Mouse (Mus musculus) hindbrain, embryonic 10.5 days (tissue): Measurements from ENCODE around the gene Smim24. TPM values are rescaled to one million over a fixed set of nuclear protein-coding genes. Genes with fewer than 3 reads are reported as not detected.

Experiments used
- DNase-seq: peaks from one replicate; pipeline ENCODE4 v3.0.0-alpha.2; 2017; ENCODE audit warnings: low spot score
- H3K27ac ChIP-seq: fragments of 300-500 bp; sonication (generic); 2 replicates; pipeline ENCODE4 v1.5.1; 2016; ENCODE audit warnings: mild to moderate bottlenecking, moderate library complexity
- H3K27me3 ChIP-seq: fragments of 300-500 bp; sonication (generic); 2 replicates; pipeline ENCODE4 v1.6.1; 2016; ENCODE audit warnings: mild to moderate bottlenecking; ENCODE audit not compliant: poor library complexity, insufficient read depth, severe bottlenecking
- H3K36me3 ChIP-seq: fragments of 300-500 bp; sonication (generic); 2 replicates; pipeline ENCODE4 v1.6.1; 2016; ENCODE audit warnings: mild to moderate bottlenecking, moderate library complexity
- H3K4me1 ChIP-seq: fragments of 300-500 bp; sonication (generic); replicated peaks from 2 replicates; pipeline ENCODE4 v1.6.1; 2016; ENCODE audit warnings: mild to moderate bottlenecking
- H3K4me3 ChIP-seq: fragments of 300-500 bp; sonication (generic); 2 replicates; pipeline ENCODE4 v1.5.1; 2016; ENCODE audit warnings: mild to moderate bottlenecking, moderate library complexity
- H3K9me3 ChIP-seq: fragments of 300-500 bp; sonication (generic); 2 replicates; pipeline ENCODE4 v1.6.1; 2016; ENCODE audit warnings: mild to moderate bottlenecking, moderate library complexity
- WGBS: fragments of 180-500 bp; shearing (Covaris S2); methylation state at CpG from one replicate; pipeline ENCODE4 v1.1.7; 2016; 5-methylcytosine and 5-hydroxymethylcytosine counted together
- polyA plus RNA-seq: library from polyadenylated mRNA; unstranded; fragments of >200 nt; fragmentation: Nextera tagmentation; extraction: Ambion mirVana; gene quantifications from 2 replicates; pipeline ENCODE4 v1.2.1, GENCODE M21; 2016

Gene Smim24
- polyA plus RNA-seq, 1 experiment from 2014 or later, result 3.0 TPM

DNA sequence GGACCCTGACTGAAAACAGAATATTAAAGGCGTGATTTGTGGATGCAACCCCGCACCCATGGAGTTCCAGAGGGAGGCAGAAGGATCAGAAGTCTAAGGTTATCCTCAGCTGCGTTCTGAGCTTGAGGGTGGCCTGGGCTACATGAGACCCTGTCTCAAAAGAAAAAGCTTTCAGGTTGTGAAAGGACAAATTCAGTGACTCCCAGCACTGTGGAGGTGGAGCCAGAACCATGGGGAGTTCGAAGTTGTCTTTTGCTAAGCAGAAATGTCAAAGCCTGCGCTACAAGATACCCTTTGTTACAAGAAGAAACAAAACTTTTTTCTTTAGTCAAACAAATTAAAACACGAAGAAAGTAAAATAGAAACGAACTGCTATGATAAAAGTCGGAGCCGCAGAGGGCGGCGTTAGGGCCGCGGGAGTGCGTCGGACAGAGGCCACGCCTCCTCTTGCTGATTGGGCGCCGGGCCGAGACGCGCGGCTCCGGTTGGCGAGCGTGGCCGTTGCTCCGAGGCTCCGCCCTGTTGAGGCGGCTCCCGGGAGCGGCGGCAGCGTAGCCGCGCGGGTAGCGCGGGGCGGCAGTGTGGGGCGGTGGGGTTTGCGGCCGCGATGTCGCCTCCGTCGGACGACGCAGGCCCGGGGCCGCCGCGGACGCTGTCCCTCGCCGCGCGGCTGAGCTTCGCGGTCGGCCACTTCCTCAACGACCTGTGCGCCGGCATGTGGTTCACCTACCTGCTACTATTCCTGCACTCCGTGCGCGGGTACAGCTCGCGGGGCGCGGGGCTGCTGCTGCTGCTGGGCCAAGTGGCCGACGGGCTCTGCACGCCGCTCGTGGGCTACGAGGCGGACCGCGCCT lies 35.6 kb upstream of the Smim24 start, which contains the start of gene Mfsd12:
Gene Mfsd12, plus strand, starts transcription at position 501 of the 854 bp plus-strand sequence.
- peak within 1 kb of the TSS; percentile 69 for H3K4me3 ChIP-seq
- peaks cover 70% of the 10 kb centered on the region for H3K4me1 ChIP-seq
- 1% methylated on average over 79 of the region's 79 CpGs for WGBS
- peak; percentile 88 for DNase-seq
- H3K9me3 ChIP-seq, result no peaks in the 10 kb centered on the region
- peak within 1 kb of the TSS; percentile 87 for H3K27ac ChIP-seq
- H3K36me3 ChIP-seq, result peaks cover 19% of the 10 kb centered on the region
- peaks cover 48% of the 10 kb centered on the region for H3K27me3 ChIP-seq

DNA sequence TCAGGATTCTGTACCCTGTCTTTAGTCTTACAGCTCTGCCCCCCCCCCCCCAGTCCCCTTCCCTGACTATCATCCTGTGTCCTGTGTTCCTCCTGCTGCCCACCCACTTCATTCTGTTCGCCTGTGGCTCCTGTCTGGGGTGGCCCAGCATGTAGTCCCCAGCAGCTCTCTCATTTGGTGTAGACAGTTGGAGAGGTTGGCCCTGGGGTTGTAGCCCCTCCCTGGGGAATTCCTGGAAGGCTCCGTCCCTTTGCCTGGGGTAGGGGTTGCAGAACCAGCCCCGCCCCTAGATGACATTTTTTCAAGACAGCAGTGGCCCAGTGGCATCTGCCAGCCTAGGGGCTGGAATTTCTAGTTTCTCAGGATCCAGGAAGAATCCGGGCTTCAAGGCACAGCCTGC lies 34.6 kb upstream of the Smim24 start:
- DNase-seq, result no peak
- Histone ChIP-seq H3K9me3 (no peaks in the 10 kb centered on the region), H3K36me3 (peaks cover 28% of the 10 kb centered on the region), H3K4me1 (peaks cover 80% of the 10 kb centered on the region), H3K4me3 (peak overlapping the region; percentile 69), H3K27ac (peak overlapping the region; percentile 87; the same call in 1 of the 2 replicates), H3K27me3 (peaks cover 58% of the 10 kb centered on the region)
- 29% methylated on average over 4 of the region's 4 CpGs for WGBS

GRCm38 (mm10) chr10:81358841-81359240 lies 34.0 kb upstream of the Smim24 start:
- WGBS, result 65% methylated on average over 1 of the region's 1 CpGs
- no peak for DNase-seq
- Histone ChIP-seq H3K36me3 (peaks cover 28% of the 10 kb centered on the region), H3K27ac (no peak overlapping the region), H3K4me3 (peak overlapping the region; percentile 69; the same call in 1 of the 2 replicates), H3K4me1 (peaks cover 86% of the 10 kb centered on the region), H3K27me3 (peaks cover 65% of the 10 kb centered on the region), H3K9me3 (no peaks in the 10 kb centered on the region)

GRCm38 (mm10) chr10:81360721-81361120 lies 32.1 kb upstream of the Smim24 start:
- Histone ChIP-seq H3K4me1 (peaks cover 95% of the 10 kb centered on the region), H3K27ac (no peak overlapping the region; the same call in 1 of the 2 replicates), H3K4me3 (no peak overlapping the region), H3K9me3 (no peaks in the 10 kb centered on the region), H3K36me3 (peaks cover 28% of the 10 kb centered on the region), H3K27me3 (peaks cover 76% of the 10 kb centered on the region)
- 71% methylated on average over 8 of the region's 8 CpGs for WGBS
- DNase-seq, result no peak

DNA sequence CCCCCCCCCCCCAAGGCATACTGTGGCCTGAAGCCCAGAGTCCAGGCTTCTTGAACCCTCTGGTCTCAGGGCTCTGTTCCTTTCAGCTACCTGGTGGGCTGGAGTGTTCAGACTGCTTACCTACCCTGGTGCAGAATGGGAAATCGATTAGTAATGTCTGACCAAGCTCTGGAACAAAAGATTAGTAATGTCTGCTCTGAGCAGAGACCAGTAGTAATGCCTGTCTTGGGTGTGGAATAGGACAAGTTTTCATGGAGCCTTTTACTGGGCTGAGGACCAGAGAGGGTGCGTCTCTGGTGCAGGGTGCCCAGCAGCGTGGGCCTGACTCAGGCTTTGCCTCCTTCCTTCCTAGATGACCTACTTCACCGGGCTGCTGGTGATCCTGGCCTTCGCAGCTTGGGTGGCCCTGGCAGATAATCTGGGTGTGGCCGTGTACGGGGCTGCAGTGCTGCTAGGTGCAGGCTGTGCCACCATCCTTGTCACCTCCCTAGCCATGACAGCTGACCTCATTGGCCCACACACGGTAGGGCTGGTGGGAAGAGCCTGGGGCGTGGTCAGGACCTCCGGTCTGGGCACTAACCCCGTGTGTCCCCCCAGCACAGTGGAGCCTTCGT lies 30.4 kb upstream of the Smim24 start:
- Histone ChIP-seq H3K36me3 (peaks cover 44% of the 10 kb centered on the region), H3K27me3 (peaks cover 65% of the 10 kb centered on the region), H3K27ac (peak overlapping the region; percentile 80), H3K4me3 (no peak overlapping the region), H3K9me3 (no peaks in the 10 kb centered on the region), H3K4me1 (peaks cover 100% of the 10 kb centered on the region)
- DNase-seq, result no peak
- 81% methylated on average over 12 of the region's 12 CpGs for WGBS

DNA sequence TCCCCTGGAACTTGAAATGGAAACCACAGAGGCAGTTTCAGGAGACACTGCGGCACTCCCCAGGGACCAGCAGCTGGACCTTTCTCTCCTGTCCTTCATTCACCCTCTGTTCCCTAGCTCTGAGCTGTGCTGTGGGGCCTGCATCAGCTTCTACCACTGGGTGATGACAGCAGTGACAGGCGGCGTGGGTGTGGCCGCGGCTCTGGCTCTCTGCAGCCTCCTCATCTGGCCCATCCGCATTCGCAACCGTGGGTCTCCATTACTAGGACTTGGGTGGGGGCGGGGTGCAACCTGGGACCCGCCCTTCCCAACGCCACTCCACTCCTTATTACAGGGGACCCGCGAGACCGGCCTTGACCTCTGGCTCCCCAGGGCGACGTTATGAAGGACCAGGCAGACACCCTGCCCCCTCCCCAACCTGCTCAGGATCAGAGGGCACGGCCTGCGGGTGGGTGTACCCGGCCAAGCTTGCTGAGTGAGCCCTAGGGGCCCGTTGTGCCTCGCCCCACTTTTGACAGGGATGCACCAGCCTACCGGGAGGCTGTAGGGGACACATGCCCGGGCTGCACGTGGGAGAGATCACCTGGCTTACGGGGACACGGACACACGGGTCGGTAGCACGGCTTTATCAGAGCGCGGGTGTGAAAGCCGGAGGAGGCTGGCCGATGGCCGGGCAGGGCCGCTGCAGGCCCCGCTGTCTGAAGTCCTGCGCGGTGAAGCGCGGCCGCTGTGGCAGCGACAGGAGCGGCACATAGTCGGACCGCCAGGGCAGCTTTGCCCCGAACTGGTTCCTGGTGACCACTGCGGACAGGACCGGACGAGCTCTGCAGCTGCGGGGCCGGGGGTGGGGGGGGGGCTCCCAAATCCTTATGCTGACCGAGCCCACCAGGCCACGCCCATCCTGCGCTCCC lies 29.2 kb upstream of the Smim24 start:
- H3K27ac ChIP-seq, result peak overlapping the region; percentile 80
- H3K4me3 ChIP-seq, result peak overlapping the region; percentile 49
- no peaks in the 10 kb centered on the region for H3K9me3 ChIP-seq
- H3K27me3 ChIP-seq, result peaks cover 54% of the 10 kb centered on the region
- no peak for DNase-seq
- 7% methylated on average over 54 of the region's 54 CpGs for WGBS
- peaks cover 56% of the 10 kb centered on the region for H3K36me3 ChIP-seq
- peaks cover 99% of the 10 kb centered on the region for H3K4me1 ChIP-seq

DNA sequence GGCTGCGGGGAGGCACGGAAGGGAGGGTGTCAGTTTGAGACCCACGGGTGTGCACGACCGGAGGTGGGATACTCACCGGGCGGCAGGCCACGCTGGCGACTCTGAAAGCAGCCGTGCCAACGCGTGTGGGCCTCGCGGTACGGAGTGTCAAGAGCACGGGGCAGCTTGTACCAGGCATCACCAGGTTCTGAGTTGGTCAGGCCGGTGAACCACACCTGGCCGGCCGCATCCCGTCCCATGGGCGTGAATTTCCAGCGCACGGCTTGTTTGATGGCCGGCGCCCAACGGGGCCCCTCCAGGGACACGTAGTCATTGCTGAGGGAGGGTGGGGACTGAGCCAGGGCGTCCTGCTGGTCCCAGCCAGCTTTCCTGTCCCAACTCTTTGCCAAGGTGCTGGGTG lies 28.2 kb upstream of the Smim24 start:
- 12% methylated on average over 28 of the region's 28 CpGs for WGBS
- H3K27ac ChIP-seq, result peak overlapping the region; percentile 70; the same call in 1 of the 2 replicates
- H3K4me1 ChIP-seq, result peaks cover 89% of the 10 kb centered on the region
- no peak for DNase-seq
- H3K27me3 ChIP-seq, result peaks cover 48% of the 10 kb centered on the region
- H3K36me3 ChIP-seq, result peaks cover 66% of the 10 kb centered on the region
- H3K4me3 ChIP-seq, result peak overlapping the region; percentile 49
- no peaks in the 10 kb centered on the region for H3K9me3 ChIP-seq

DNA sequence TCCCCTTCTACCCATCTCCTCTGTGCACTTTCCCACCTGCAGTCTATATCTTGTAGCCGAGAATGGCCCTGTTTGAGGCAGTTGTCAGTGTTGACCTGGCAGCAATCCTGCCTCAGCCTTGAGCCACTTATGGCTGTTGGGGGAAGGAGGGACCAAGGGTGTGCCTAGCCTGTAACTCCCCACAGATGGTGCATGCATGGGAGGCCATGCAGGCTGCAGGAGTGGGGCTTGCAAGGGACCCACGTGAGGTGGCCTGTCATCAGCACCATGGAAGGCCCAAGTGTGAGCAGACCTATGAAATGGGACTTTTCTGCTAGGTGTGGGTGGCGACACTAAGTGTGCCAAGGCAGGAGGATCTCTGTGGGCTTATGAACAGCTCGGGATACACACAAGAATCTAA lies 27.8 kb upstream of the Smim24 start:
- H3K4me3 ChIP-seq, result peak overlapping the region; percentile 49

DNA sequence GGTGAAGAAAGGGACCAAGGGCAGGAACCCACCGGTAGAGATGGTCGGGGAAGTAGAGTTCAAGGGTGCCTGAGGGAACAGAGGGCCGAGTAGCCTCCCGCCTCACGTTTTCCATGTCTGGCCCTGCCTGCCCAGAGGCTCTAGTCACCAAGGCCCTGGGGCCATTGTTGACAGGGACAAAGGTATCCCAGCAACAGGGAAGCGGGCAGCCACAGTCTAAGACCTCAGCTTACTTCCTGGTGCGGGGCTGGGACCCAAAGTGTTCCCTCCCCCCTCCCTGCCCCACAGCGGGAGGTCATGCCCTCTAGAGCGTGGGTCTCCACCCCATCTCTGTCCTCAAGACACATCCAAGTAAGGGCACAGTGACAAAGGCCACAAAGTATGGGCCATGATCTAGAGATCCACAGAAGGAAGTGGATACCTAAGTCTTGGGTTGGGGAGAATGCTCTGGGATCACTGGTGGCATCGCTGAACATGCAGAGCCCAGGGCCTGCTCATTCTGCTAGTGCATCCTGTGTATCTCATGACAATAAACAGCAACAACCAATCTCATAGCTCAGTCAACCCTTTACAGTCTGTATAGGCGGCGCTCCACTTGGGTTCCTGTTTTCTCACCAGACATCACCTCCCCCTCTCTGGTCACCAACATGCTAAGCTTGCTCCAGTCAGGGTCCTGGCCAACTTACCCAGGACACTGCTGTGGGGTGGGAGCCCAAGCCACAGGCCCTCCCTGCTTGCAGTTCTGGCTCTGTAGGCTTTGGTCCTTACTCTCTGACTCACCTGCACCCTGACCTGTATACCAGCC lies 27.0 kb upstream of the Smim24 start, which contains the start of gene 4930404N11Rik:
Gene 4930404N11Rik, minus strand, starts transcription at position 145 of the 805 bp plus-strand sequence.
- Histone ChIP-seq H3K4me1 (peaks cover 77% of the 10 kb centered on the region), H3K4me3 (peak within 1 kb of the TSS; percentile 49), H3K36me3 (peaks cover 71% of the 10 kb centered on the region), H3K27me3 (peaks cover 44% of the 10 kb centered on the region), H3K9me3 (no peaks in the 10 kb centered on the region), H3K27ac (peak within 1 kb of the TSS; percentile 70)
- 15% methylated on average over 12 of the region's 12 CpGs for WGBS
- DNase-seq, result peak; percentile 78

More for the DNA sequence above, 27.8 kb upstream of the Smim24 start:
- H3K9me3 ChIP-seq, result no peaks in the 10 kb centered on the region
- H3K27ac ChIP-seq, result peak overlapping the region; percentile 70
- 40% methylated on average over 4 of the region's 4 CpGs for WGBS
- H3K27me3 ChIP-seq, result peaks cover 44% of the 10 kb centered on the region
- H3K36me3 ChIP-seq, result peaks cover 67% of the 10 kb centered on the region
- H3K4me1 ChIP-seq, result peaks cover 85% of the 10 kb centered on the region
- DNase-seq, result no peak

GRCm38 (mm10) chr10:81366477-81367206 lies 26.2 kb upstream of the Smim24 start:
- peaks cover 70% of the 10 kb centered on the region for H3K4me1 ChIP-seq
- no peaks in the 10 kb centered on the region for H3K9me3 ChIP-seq
- WGBS, result 79% methylated on average over 6 of the region's 6 CpGs
- H3K27ac ChIP-seq, result peak overlapping the region; percentile 70
- no peak overlapping the region for H3K4me3 ChIP-seq
- peaks cover 38% of the 10 kb centered on the region for H3K27me3 ChIP-seq
- no peak for DNase-seq
- peaks cover 72% of the 10 kb centered on the region for H3K36me3 ChIP-seq

DNA sequence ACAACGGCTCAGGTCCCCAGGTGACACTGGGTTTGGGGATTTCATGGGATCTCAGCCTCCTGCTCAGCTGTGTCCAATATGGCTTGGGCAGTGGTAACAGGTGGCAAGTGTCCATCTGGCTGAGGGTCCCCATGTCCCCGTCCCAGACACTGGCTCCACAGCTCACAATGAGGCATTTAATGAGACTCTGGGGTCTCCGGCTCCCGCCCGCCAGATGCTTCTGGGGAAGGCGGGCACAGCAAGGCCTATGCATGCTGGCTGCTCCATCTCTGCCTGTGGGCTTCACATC lies 25.7 kb upstream of the Smim24 start:
- H3K4me3 ChIP-seq, result no peak overlapping the region
- H3K9me3 ChIP-seq, result no peaks in the 10 kb centered on the region
- peaks cover 33% of the 10 kb centered on the region for H3K27me3 ChIP-seq
- no peak for DNase-seq
- WGBS, result 82% methylated on average over 6 of the region's 6 CpGs
- H3K4me1 ChIP-seq, result peaks cover 68% of the 10 kb centered on the region
- no peak overlapping the region for H3K27ac ChIP-seq
- peaks cover 72% of the 10 kb centered on the region for H3K36me3 ChIP-seq
